Mouse (Mus musculus) CH12.LX (cell line): ENCODE measurements at regions not wholly inside any gene's neighbourhood (a gene's known extent, or its start where the extent isn't known, plus 50 kb on each side); places are given as distances from the start of the nearest gene placed in this dataset.

Experiments used
- DNase-seq: peaks from one replicate; pipeline ENCODE4 v3.0.0-alpha.2; 2013; ENCODE audit errors: extremely low read depth
- H3K27ac ChIP-seq: 2 replicates; pipeline ENCODE4 v1.5.1; 2012; ENCODE audit warnings: low read depth, mild to moderate bottlenecking, control low read depth, moderate library complexity; ENCODE audit not compliant: insufficient read depth
- H3K27me3 ChIP-seq: replicated peaks from 2 replicates; pipeline ENCODE3; 2012; ENCODE audit warnings: inconsistent platforms
- H3K36me3 ChIP-seq, 2 experiments: replicated peaks in 1 of 2; 2 replicates each; pipeline versions ENCODE3 to v1.6.1; 2012; ENCODE audit warnings: inconsistent platforms in 1 of 2, low read length in 1 of 2, mild to moderate bottlenecking in 1 of 2, mixed read lengths in 1 of 2, moderate library complexity in 1 of 2; ENCODE audit not compliant: control insufficient read depth in 1 of 2, insufficient read depth in 1 of 2
- H3K4me1 ChIP-seq, 2 experiments: 2 replicates each; pipeline ENCODE4 v1.6.1; 2012; ENCODE audit warnings: inconsistent platforms in 1 of 2, moderate library complexity in 1 of 2; ENCODE audit not compliant: insufficient read depth in 2 of 2, control insufficient read depth in 1 of 2
- H3K4me2 ChIP-seq: 2 replicates; pipeline ENCODE4 v1.6.1; 2012; ENCODE audit warnings: low read depth, mild to moderate bottlenecking, control low read depth; ENCODE audit not compliant: poor library complexity, insufficient read depth, severe bottlenecking
- H3K4me3 ChIP-seq, 3 experiments: fragments of 150-350 bp in 1 of 3; sonication (generic) in 1 of 3; replicated peaks in 1 of 3; 2 replicates each; pipeline versions ENCODE3 to v1.5.1; 2011 to 2012; ENCODE audit warnings: low read depth in 2 of 3, low read length in 2 of 3, mild to moderate bottlenecking in 2 of 3, moderate library complexity in 2 of 3, control low read depth in 1 of 3, improper control_type of control experiment in 1 of 3, inconsistent platforms in 1 of 3, mixed read lengths in 1 of 3; ENCODE audit not compliant: poor library complexity in 1 of 3
- H3K79me2 ChIP-seq: replicated peaks from 2 replicates; pipeline ENCODE4 v1.6.1; 2012; ENCODE audit warnings: mild to moderate bottlenecking, moderate library complexity; ENCODE audit not compliant: control insufficient read depth, poor library complexity, insufficient read depth, severe bottlenecking; ENCODE audit errors: extremely low read depth
- H3K9ac ChIP-seq: 2 replicates; pipeline ENCODE4 v1.6.1; 2012; ENCODE audit warnings: low read depth, mild to moderate bottlenecking, control low read depth, moderate library complexity; ENCODE audit not compliant: insufficient read depth
- H3K9me3 ChIP-seq: replicated peaks from 2 replicates; pipeline ENCODE3; 2012; ENCODE audit warnings: low read length, inconsistent platforms, mixed read lengths
- BHLHE40 ChIP-seq: IDR thresholded peaks from 2 replicates; pipeline ENCODE4 v1.6.1; 2011; ENCODE audit warnings: mild to moderate bottlenecking, low read depth, low read length, improper control_type of control experiment
- CHD1 ChIP-seq: IDR thresholded peaks from 2 replicates; pipeline ENCODE4 v1.6.1; 2012; ENCODE audit warnings: low read depth, low read length, improper control_type of control experiment, inconsistent platforms
- CHD2 ChIP-seq: IDR thresholded peaks from 2 replicates; pipeline ENCODE4 v1.6.1; 2011; ENCODE audit warnings: low read length, improper control_type of control experiment
- E2F4 ChIP-seq: IDR thresholded peaks from 2 replicates; pipeline ENCODE4 v1.6.1; 2011; ENCODE audit warnings: low read depth, low read length, improper control_type of control experiment; ENCODE audit not compliant: insufficient replicate concordance
- ELF1 ChIP-seq: IDR thresholded peaks from 2 replicates; pipeline ENCODE4 v1.6.1; 2014; ENCODE audit warnings: low read depth, mild to moderate bottlenecking, inconsistent platforms, low read length, improper control_type of control experiment
- IRF4 ChIP-seq: IDR thresholded peaks from 2 replicates; pipeline ENCODE4 v1.6.1; 2014; ENCODE audit warnings: low read depth, mild to moderate bottlenecking, inconsistent platforms, low read length, improper control_type of control experiment
- JUN ChIP-seq: IDR thresholded peaks from 2 replicates; pipeline ENCODE4 v1.6.1; 2011; ENCODE audit warnings: low read depth, mild to moderate bottlenecking, low read length, improper control_type of control experiment, moderate library complexity; ENCODE audit not compliant: insufficient read depth
- KAT2A ChIP-seq: IDR thresholded peaks from 2 replicates; pipeline ENCODE4 v1.6.1; 2012; ENCODE audit warnings: low read length, improper control_type of control experiment, inconsistent platforms; ENCODE audit not compliant: insufficient replicate concordance
- MAFK ChIP-seq: IDR thresholded peaks from 2 replicates; pipeline ENCODE4 v1.6.1; 2011; ENCODE audit warnings: low read length, improper control_type of control experiment; ENCODE audit not compliant: insufficient replicate concordance
- MAX ChIP-seq: IDR thresholded peaks from 2 replicates; pipeline ENCODE4 v1.6.1; 2011; ENCODE audit warnings: low read length, improper control_type of control experiment
- MEF2A ChIP-seq: IDR thresholded peaks from 2 replicates; pipeline ENCODE4 v1.6.1; 2014; ENCODE audit warnings: low read depth, mild to moderate bottlenecking, inconsistent platforms, low read length, improper control_type of control experiment, borderline replicate concordance
- NELFE ChIP-seq: IDR thresholded peaks from 2 replicates; pipeline ENCODE4 v1.6.1; 2011; ENCODE audit warnings: low read depth, low read length, improper control_type of control experiment
- POLR2A ChIP-seq: IDR thresholded peaks from 2 replicates; pipeline ENCODE4 v1.6.1; 2011; ENCODE audit warnings: low read depth, mild to moderate bottlenecking, improper control_type of control experiment, low read length
- POLR2AphosphoS2 ChIP-seq: IDR thresholded peaks from 2 replicates; pipeline ENCODE4 v1.6.1; 2011; ENCODE audit warnings: low read depth, low read length, improper control_type of control experiment
- SIN3A ChIP-seq: IDR thresholded peaks from 2 replicates; pipeline ENCODE4 v1.6.1; 2012; ENCODE audit warnings: low read length, improper control_type of control experiment, inconsistent platforms
- SMC3 ChIP-seq: IDR thresholded peaks from 2 replicates; pipeline ENCODE4 v1.6.1; 2011; ENCODE audit warnings: low read depth, low read length, improper control_type of control experiment
- UBTF ChIP-seq: IDR thresholded peaks from 2 replicates; pipeline ENCODE4 v1.6.1; 2012; ENCODE audit warnings: low read depth, mild to moderate bottlenecking, inconsistent platforms, low read length, improper control_type of control experiment, moderate library complexity
- ZKSCAN1 ChIP-seq: IDR thresholded peaks from 2 replicates; pipeline ENCODE4 v1.6.1; 2012; ENCODE audit warnings: low read depth, inconsistent platforms, low read length, improper control_type of control experiment, borderline replicate concordance
- ZMIZ1 ChIP-seq: IDR thresholded peaks from 2 replicates; pipeline ENCODE4 v1.6.1; 2012; ENCODE audit warnings: low read depth, mild to moderate bottlenecking, inconsistent platforms, low read length, improper control_type of control experiment
- dilution Hi-C: fragments of 300-500 bp; cut with MboI; formaldehyde crosslinking; loops from 2 replicates; pipeline ENCODE4 v1.14.3; 2020; ENCODE audit warnings: low sequenced_read_pairs; ENCODE audit not compliant: extremely low pct_unique_long_range_greater_than_20kb, extremely low pct_ligation_motif_present
- in situ Hi-C: fragments of 300-500 bp; cut with MboI; formaldehyde crosslinking; loops from 3 replicates; pipeline ENCODE4 v1.14.3; 2019; ENCODE audit warnings: low sequenced_read_pairs, low pct_ligation_motif_present, low pct_unique_long_range_greater_than_20kb, mixed read lengths

DNA sequence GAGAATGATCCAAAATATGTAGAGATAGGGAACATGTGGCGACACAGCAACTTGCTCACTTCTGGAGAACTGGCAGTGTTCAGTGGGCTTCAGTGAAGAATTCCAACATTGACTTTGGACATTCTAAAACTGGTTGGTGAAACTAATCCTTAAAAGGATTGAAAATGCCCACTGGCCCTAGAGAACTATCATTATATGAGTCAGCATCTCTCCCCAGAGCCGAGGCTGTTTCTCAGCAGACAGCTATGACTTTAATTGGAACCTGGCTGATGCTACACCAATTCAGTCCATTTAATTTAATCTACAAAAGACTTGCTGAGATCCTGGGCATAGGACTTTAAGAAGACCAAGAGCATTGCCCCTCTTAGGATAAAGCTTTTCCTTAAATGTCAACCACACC lies 72.4 kb upstream of the Dusp10 start:
- Histone ChIP-seq H3K79me2 (no peaks in the 10 kb centered on the region), H3K27ac (no peak overlapping the region), H3K27me3 (peaks cover 4% of the 10 kb centered on the region), H3K36me3 (no peaks in the 10 kb centered on the region), H3K9ac (no peak overlapping the region), H3K4me3 (no peak overlapping the region), H3K4me2 (no peak overlapping the region), H3K4me1 (peaks cover 0 to 11% of the 10 kb centered on the region in 2 experiments; a peak in 2 of 4 replicates), H3K9me3 (peaks cover 4% of the 10 kb centered on the region)
- DNase-seq: no peak
- TF ChIP-seq SMC3: no peak
- dilution Hi-C loops (no loop called here), in situ Hi-C loops (no loop called here)

- peaks cover 4% of the 10 kb centered on the region for H3K27me3 ChIP-seq
- in situ Hi-C loops: no loop called here
- TF ChIP-seq ZMIZ1: no peak
- TF ChIP-seq CHD2: no peak
- TF ChIP-seq UBTF: no peak
- TF ChIP-seq MAX: no peak
- TF ChIP-seq POLR2A: no peak
- no peak for TF ChIP-seq JUN
- TF ChIP-seq, all 38 proteins: peak for 0
Measured at GRCm38 (mm10) chr1:183946241-183946640, 66.9 kb upstream of the Dusp10 start.

DNA sequence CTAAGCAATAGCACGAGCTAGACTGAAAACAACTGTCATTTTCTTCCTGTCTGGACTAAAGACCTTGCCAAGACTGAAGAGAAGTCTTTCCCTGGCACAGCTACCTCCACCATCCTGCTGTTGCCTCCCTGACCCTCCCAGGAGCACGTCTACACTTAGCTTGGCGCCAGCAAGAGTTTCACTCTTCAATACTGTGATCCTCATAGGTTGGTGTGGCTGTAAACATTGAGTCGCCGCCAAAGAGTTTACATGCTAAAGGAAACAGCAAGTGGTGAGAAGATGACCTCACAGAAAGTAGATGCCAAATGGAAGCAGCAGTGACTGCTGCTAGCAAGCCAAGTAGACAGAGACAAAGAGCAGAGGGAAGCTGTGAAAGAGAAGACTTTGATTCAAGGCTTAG lies 66.0 kb upstream of the Dusp10 start:
- TF ChIP-seq POLR2AphosphoS2 (no peak), ZKSCAN1 (no peak), MAFK (no peak), SIN3A (no peak), E2F4 (no peak), IRF4 (no peak), MAX (no peak), MEF2A (no peak), NELFE (no peak), ELF1 (no peak), KAT2A (no peak), BHLHE40 (no peak), CHD1 (no peak)
- TF ChIP-seq, all 38 proteins: peak for 0
- Histone ChIP-seq H3K9ac (no peak overlapping the region), H3K27me3 (peaks cover 2% of the 10 kb centered on the region), H3K4me2 (no peak overlapping the region), H3K9me3 (no peaks in the 10 kb centered on the region), H3K79me2 (no peaks in the 10 kb centered on the region), H3K4me3 (no peak overlapping the region), H3K4me1 (peaks cover 3 to 13% of the 10 kb centered on the region in 2 experiments; a peak in 3 of 4 replicates), H3K27ac (no peak overlapping the region), H3K36me3 (no peaks in the 10 kb centered on the region)
- DNase-seq: no peak
- in situ Hi-C loops (no loop called here), dilution Hi-C loops (no loop called here)

More at GRCm38 (mm10) chr1:183946241-183946640, 66.9 kb upstream of the Dusp10 start:
- Histone ChIP-seq H3K9me3 (no peaks in the 10 kb centered on the region), H3K27ac (no peak overlapping the region), H3K79me2 (no peaks in the 10 kb centered on the region), H3K4me1 (peaks cover 3 to 13% of the 10 kb centered on the region in 2 experiments; a peak in 3 of 4 replicates), H3K9ac (no peak overlapping the region), H3K36me3 (no peaks in the 10 kb centered on the region), H3K4me3 (no peak overlapping the region), H3K4me2 (no peak overlapping the region)
- dilution Hi-C loops: no loop called here
- no peak for DNase-seq
